Mouse (Mus musculus) mouse embryonic stem cell (cell line): ENCODE data around the gene Fam170b.

Source experiments
- in situ Hi-C, 2 experiments: fragments of 300-500 bp; cut with MboI; formaldehyde crosslinking; loops; 1 replicate in 1 of 2; 3 replicates in 1 of 2; pipeline ENCODE4 v1.14.3; 2019 to 2020; ENCODE audit warnings: low sequenced_read_pairs in 2 of 2, low pct_unique_long_range_greater_than_20kb in 1 of 2, mixed read lengths in 1 of 2; ENCODE audit not compliant: unreplicated experiment in 1 of 2

Fam170b gene

DNA sequence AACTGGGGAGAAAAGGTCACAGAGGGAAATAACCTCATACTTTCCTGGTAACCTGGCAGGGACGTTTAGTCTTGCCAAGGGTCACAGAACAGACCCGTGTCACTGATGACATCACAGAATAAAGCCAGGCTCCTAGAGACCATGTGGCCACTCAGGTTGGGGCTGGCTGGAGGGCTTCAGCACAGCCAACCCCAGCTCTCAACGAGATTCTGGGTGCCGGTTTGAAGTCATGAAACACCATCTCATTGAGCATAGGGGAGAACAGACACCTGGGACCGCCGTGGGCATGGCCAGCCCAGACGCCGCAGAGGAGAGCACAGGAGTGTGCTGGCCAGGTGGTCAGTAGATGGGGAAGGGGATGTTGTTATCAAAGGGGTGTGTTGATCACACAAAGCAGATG, at the start of gene Fam170b:
Fam170b (plus strand) TSS at position 116 of the 400 bp plus-strand sequence.
- in situ Hi-C loops = no loop called here

- in situ Hi-C loops = no loop called here
Observed at GRCm38 (mm10) chr14:32784130-32784747, 49.5 kb upstream of the Fam170b start.

DNA sequence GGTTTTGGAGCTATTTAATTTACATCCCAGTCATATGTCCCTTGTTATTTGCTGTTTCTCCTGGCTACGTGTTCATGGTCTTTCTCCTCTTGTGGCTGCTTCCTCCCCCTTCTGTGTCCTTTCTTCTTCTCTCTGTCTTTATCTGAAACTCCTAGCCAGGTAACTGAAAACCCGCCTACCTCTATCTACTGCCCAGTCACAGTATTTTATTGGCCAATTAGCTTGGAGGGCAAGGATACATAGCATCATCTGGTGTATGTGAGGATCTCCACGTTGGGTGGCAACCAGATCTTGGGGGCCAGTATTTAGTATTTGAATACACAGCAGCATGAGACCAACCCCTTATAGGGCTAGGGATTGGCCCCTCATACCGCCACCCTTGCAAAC, 49.0 kb upstream of the Fam170b start:
- in situ Hi-C loops = no loop called here

GRCm38 (mm10) chr14:32785556-32786130, 48.1 kb upstream of the Fam170b start, which contains the start of gene Tmem273:
TSS of gene Tmem273 (plus strand) at chr14:32785963.
- in situ Hi-C loops = no loop called here

DNA sequence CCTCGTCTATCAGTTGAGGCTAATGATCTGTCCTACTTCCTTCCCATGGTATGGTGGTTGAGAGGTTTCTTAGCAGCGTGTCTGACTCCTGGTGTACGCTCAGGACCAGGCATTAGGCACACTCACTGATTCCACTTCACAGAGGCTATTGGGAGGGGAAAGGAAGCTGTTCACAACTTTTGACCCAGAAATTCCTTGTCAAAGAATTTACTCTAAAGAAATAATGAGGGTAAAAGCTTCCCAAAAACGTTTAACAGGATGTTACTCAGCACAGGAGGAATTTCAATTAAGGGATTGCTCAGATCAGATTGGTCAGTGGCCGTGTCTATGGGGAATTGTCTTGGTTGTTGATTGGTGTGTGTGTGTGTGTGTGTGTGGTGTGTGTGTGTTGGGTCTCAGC, 46.1 kb upstream of the Fam170b start:
- in situ Hi-C loops = no loop called here

GRCm38 (mm10) chr14:32796375-32796774, 37.4 kb upstream of the Fam170b start:
- in situ Hi-C loops = no loop called here

GRCm38 (mm10) chr14:32797803-32798202, 36.0 kb upstream of the Fam170b start:
- in situ Hi-C loops = no loop called here

DNA sequence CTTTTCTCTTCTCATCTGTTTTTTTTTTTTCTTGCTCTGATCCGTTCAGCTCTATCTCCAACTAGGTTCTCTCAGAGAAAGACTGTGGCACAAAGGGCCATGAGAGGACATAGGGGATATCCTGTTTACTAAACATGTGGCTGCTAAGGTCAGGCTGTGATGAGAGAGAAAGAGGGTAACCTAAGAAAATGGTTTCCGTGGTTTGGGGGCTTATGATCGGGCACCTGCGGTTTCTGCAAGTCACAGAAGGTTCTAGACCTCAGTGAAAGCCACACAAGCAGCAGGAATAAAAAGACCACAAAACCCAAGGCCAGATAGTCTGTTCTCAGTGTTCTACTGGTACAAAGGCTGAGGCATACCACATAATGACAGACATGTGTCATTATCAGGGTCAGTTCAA, 35.4 kb upstream of the Fam170b start:
- in situ Hi-C loops = no loop called here

- in situ Hi-C loops = no loop called here
Observed at GRCm38 (mm10) chr14:32800048-32800447, 33.7 kb upstream of the Fam170b start.

- in situ Hi-C loops = no loop called here
Observed at GRCm38 (mm10) chr14:32801016-32801661, 32.6 kb upstream of the Fam170b start.

DNA sequence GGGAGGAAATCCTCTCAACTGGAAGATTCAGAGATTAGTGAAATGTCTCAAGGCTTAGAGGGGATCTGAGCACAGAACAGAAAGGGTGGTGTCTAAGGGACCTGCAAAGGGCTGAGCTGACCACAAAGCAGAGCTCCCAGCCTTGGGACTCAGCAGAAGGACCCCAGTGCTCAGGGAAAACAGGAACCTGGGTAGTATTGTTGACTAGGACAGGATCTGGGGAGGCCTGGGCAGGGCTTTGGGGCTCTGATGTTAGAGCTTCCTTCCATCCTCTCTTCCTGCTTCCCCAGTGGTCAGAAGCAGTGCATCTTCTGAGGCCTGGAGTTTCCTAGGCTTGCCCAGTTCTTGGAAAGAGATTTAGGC, 32.1 kb upstream of the Fam170b start:
- in situ Hi-C loops = no loop called here

- in situ Hi-C loops = no loop called here
Observed at GRCm38 (mm10) chr14:32810111-32810510, 23.7 kb upstream of the Fam170b start.

GRCm38 (mm10) chr14:32812429-32812828, 21.3 kb upstream of the Fam170b start:
- in situ Hi-C loops = no loop called here

DNA sequence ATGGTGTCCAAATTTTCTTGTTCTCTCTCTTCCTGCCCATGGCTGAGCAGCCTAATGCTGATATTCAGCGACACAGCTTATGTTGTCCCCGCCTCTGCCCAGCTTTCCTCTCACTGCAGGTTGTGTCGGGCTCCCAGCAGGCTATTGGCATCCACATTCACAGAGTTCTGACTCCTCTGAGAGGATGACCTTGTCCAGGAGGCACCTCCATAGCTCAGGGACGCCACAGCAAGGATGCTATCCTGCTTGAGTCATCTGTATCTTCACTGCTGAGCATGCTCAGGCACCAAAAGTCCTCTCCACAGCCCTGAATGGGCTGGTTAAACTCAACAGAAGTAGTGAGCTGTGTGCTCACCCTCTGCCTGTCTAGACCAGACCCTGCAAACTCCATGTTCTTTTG, 18.8 kb upstream of the Fam170b start:
- in situ Hi-C loops = no loop called here

DNA sequence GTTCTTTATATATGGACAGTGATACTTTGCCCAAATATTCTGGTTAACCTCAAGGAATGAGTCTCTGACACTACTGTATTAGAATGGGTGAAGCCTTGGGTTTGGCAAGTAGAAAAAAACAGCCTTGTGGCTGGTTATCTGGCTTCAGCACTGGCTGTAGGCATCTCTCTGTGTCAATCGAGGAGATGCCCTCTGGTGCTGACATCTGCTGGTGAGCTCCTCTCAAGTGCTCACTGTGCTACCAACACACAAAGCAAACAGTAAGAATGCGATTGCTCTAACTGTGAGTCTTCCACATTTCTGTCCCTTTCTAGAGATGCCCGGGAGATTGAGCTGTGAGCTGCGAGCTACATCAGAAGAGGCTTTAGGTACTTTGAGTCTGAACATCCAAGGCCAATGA, 17.2 kb upstream of the Fam170b start:
- in situ Hi-C loops = no loop called here

DNA sequence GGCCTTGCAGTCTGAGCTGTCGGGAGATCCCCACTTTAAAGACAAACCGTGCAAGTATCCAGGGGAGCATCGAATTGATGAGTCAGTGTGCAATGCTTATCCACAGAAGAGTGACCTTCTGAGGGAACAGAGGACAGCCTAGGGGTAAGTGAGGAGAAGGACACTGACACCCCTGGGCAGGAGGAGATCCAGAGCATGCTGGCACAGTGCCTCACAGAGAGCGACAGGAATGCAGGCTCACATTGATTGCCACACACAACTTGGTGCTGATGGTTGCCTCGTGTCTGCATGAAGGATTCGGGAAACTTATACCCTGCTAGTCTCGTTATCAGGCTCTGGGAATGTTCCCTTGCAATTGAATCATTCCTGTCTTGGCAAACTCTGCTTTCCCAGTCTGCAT, 16.5 kb upstream of the Fam170b start:
- in situ Hi-C loops = no loop called here

DNA sequence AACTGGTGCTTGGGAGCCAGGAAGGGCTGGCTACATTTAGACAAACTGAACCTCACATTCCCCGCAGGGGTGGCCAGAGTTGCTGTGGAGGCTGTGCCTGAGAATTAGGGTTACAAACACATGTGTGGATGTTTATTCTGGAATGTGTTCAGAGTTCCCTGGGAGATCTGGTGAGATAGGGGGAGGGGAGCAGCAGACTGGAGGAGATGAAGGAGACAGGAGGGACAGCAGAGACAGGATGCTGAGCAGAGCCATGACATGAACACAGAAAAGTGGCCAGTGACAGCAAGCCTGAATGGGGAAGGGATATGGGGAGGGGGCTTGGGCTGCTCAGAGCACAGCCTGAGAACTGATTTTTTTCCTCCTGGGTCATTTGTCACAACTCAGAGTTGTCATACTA, 14.5 kb upstream of the Fam170b start:
- in situ Hi-C loops = no loop called here

- in situ Hi-C loops = no loop called here
Observed at GRCm38 (mm10) chr14:32822812-32823211, 10.9 kb upstream of the Fam170b start.

- in situ Hi-C loops = no loop called here
Observed at GRCm38 (mm10) chr14:32823861-32824260, 9.9 kb upstream of the Fam170b start.
